Mouse (Mus musculus): ENCODE results near the gene Klf13.

- TF ChIP-seq CTCF (IDR thresholded peaks at IDR 0.05; ENCODE audit: control insufficient read depth, insufficient read depth, low read length) (no peak), POLR2A (IDR thresholded peaks at IDR 0.05; ENCODE audit: borderline replicate concordance, control insufficient read depth, low read depth, low read length) (no peak)
Observed at GRCm38 (mm10) chr7:63985266-63985665, 46.6 kb upstream of the Klf13 start.
